Mouse (Mus musculus): ENCODE data around the gene Dpp6. TPM values are rescaled to one million over a fixed set of nuclear protein-coding genes. Genes with fewer than 3 reads are reported as not detected.

Gene Dpp6
- polyA plus RNA-seq, 1 experiment from 2014 or later: 100 TPM

DNA sequence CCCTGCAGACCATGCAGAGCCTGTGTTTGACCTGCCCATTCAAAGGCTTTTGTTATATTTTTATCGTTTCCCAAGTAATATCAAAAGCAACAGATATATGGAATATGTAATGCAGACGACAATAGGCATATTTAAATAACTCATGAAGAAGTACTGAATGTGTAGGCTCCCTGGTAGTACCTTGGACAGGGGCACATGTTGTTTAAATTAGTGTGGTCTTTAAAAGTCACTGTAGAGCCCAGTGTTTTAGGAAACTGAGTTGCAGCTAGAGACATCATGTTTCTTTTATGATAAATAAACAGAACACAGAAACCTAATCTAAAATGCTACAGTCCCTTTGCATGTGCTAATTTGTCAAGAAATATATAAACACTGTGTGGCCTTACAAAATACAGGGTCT is 403.1 kb downstream of the Dpp6 start:
- H3K9ac ChIP-seq (replicated peaks; ENCODE audit: low read depth, low read length): no peak overlapping the region
- no peaks in the 10 kb centered on the region for H3K36me3 ChIP-seq (ENCODE audit: control insufficient read depth, insufficient read depth, low read length)
- H3K27me3 ChIP-seq (ENCODE audit: control insufficient read depth, insufficient read depth, low read length): no peaks in the 10 kb centered on the region
- H3K4me2 ChIP-seq (ENCODE audit: low read depth, low read length): no peak overlapping the region
- no peak for ATAC-seq (ENCODE audit: low read depth)
- H3K27ac ChIP-seq (ENCODE audit: low read depth, low read length): no peak overlapping the region
- H3K4me1 ChIP-seq (ENCODE audit: control insufficient read depth, insufficient read depth, low read length): no peaks in the 10 kb centered on the region
- no peaks in the 10 kb centered on the region for H3K9me3 ChIP-seq (ENCODE audit: control insufficient read depth, low read length)
- WGBS: 85% methylated on average over 2 of the region's 2 CpGs
- no peak overlapping the region for H3K4me3 ChIP-seq (ENCODE audit: low read depth, low read length)

DNA sequence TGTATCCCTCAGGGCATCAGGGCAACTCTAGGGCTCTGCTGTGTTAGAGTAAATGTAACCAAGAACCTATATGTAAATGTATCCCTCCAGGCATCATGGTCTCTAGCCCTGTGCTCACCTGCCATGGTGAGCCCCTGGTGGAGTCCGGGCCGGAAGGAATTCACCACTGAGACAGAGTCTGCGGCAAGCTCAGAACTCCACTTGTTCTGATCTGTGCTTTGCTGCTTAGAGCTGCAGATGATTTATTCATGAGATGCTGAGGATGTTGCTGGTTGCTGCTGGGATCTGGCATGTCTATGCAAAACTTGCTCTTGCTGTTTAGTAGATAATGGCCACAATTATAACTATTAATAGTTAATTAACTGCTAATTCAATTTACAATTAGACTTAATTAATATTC is 425.1 kb downstream of the Dpp6 start:
- no peak for ATAC-seq (ENCODE audit: low read depth)
- Histone ChIP-seq H3K27me3 (ENCODE audit: control insufficient read depth, insufficient read depth, low read length) (no peaks in the 10 kb centered on the region), H3K9me3 (ENCODE audit: control insufficient read depth, low read length) (no peaks in the 10 kb centered on the region), H3K27ac (ENCODE audit: low read depth, low read length) (no peak overlapping the region), H3K4me1 (ENCODE audit: control insufficient read depth, insufficient read depth, low read length) (no peaks in the 10 kb centered on the region), H3K4me2 (ENCODE audit: low read depth, low read length) (no peak overlapping the region), H3K4me3 (ENCODE audit: low read depth, low read length) (no peak overlapping the region), H3K36me3 (ENCODE audit: control insufficient read depth, insufficient read depth, low read length) (no peaks in the 10 kb centered on the region), H3K9ac (replicated peaks; ENCODE audit: low read depth, low read length) (no peak overlapping the region)
- 70% methylated on average over 3 of the region's 3 CpGs for WGBS

GRCm38 (mm10) chr5:27243226-27243625 is 426.2 kb downstream of the Dpp6 start:
- Histone ChIP-seq H3K27ac (ENCODE audit: low read depth, low read length) (no peak overlapping the region), H3K4me3 (ENCODE audit: low read depth, low read length) (no peak overlapping the region), H3K4me2 (ENCODE audit: low read depth, low read length) (no peak overlapping the region), H3K9ac (replicated peaks; ENCODE audit: low read depth, low read length) (no peak overlapping the region), H3K4me1 (ENCODE audit: control insufficient read depth, insufficient read depth, low read length) (no peaks in the 10 kb centered on the region), H3K27me3 (ENCODE audit: control insufficient read depth, insufficient read depth, low read length) (no peaks in the 10 kb centered on the region), H3K9me3 (ENCODE audit: control insufficient read depth, low read length) (no peaks in the 10 kb centered on the region), H3K36me3 (ENCODE audit: control insufficient read depth, insufficient read depth, low read length) (no peaks in the 10 kb centered on the region)
- no peak for ATAC-seq (ENCODE audit: low read depth)
- 94% methylated on average over 1 of the region's 1 CpGs for WGBS

DNA sequence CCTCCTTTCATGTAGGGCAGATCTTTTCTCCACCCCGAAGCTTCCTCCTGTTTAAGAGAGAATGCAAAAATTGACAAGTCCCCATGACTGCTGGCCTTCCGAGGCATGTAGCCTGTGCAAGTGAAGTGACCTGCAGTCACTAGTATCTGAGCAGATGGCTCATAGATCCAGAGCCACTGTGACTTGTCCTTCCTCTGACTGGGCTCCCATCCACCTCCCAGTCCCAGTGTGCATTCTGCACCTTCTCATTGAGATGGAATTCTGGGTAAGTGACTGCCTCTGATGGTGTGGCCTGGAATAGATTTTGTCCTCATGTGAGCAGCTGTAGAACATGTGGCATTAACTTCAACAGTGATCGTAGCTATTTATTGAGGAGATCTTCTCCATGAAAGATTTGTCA is 430.8 kb downstream of the Dpp6 start:
- H3K4me1 ChIP-seq (ENCODE audit: control insufficient read depth, insufficient read depth, low read length): no peaks in the 10 kb centered on the region
- no peaks in the 10 kb centered on the region for H3K27me3 ChIP-seq (ENCODE audit: control insufficient read depth, insufficient read depth, low read length)
- no peak overlapping the region for H3K9ac ChIP-seq (replicated peaks; ENCODE audit: low read depth, low read length)
- H3K27ac ChIP-seq (ENCODE audit: low read depth, low read length): no peak overlapping the region
- H3K4me3 ChIP-seq (ENCODE audit: low read depth, low read length): no peak overlapping the region
- 93% methylated on average over 3 of the region's 3 CpGs for WGBS
- H3K9me3 ChIP-seq (ENCODE audit: control insufficient read depth, low read length): no peaks in the 10 kb centered on the region
- ATAC-seq (ENCODE audit: low read depth): no peak
- H3K4me2 ChIP-seq (ENCODE audit: low read depth, low read length): no peak overlapping the region
- no peaks in the 10 kb centered on the region for H3K36me3 ChIP-seq (ENCODE audit: control insufficient read depth, insufficient read depth, low read length)

GRCm38 (mm10) chr5:27248685-27249084 is 431.7 kb downstream of the Dpp6 start:
- no peaks in the 10 kb centered on the region for H3K4me1 ChIP-seq (ENCODE audit: control insufficient read depth, insufficient read depth, low read length)
- H3K9ac ChIP-seq (replicated peaks; ENCODE audit: low read depth, low read length): no peak overlapping the region
- no peak overlapping the region for H3K4me2 ChIP-seq (ENCODE audit: low read depth, low read length)
- H3K27me3 ChIP-seq (ENCODE audit: control insufficient read depth, insufficient read depth, low read length): no peaks in the 10 kb centered on the region
- 75% methylated on average over 2 of the region's 2 CpGs for WGBS
- no peak for ATAC-seq (ENCODE audit: low read depth)
- no peak overlapping the region for H3K4me3 ChIP-seq (ENCODE audit: low read depth, low read length)
- no peak overlapping the region for H3K27ac ChIP-seq (ENCODE audit: low read depth, low read length)
- H3K36me3 ChIP-seq (ENCODE audit: control insufficient read depth, insufficient read depth, low read length): no peaks in the 10 kb centered on the region
- H3K9me3 ChIP-seq (ENCODE audit: control insufficient read depth, low read length): no peaks in the 10 kb centered on the region

GRCm38 (mm10) chr5:27249951-27250350 is 432.9 kb downstream of the Dpp6 start:
- WGBS: 65% methylated on average over 4 of the region's 4 CpGs
- H3K9me3 ChIP-seq (ENCODE audit: control insufficient read depth, low read length): no peaks in the 10 kb centered on the region
- no peaks in the 10 kb centered on the region for H3K4me1 ChIP-seq (ENCODE audit: control insufficient read depth, insufficient read depth, low read length)
- no peaks in the 10 kb centered on the region for H3K36me3 ChIP-seq (ENCODE audit: control insufficient read depth, insufficient read depth, low read length)
- no peak for ATAC-seq (ENCODE audit: low read depth)
- H3K27me3 ChIP-seq (ENCODE audit: control insufficient read depth, insufficient read depth, low read length): no peaks in the 10 kb centered on the region
- no peak overlapping the region for H3K4me3 ChIP-seq (ENCODE audit: low read depth, low read length)
- no peak overlapping the region for H3K27ac ChIP-seq (ENCODE audit: low read depth, low read length)
- no peak overlapping the region for H3K9ac ChIP-seq (replicated peaks; ENCODE audit: low read depth, low read length)
- H3K4me2 ChIP-seq (ENCODE audit: low read depth, low read length): no peak overlapping the region

GRCm38 (mm10) chr5:27250906-27251305 is 433.9 kb downstream of the Dpp6 start:
- Histone ChIP-seq H3K9me3 (ENCODE audit: control insufficient read depth, low read length) (no peaks in the 10 kb centered on the region), H3K4me3 (ENCODE audit: low read depth, low read length) (no peak overlapping the region), H3K4me1 (ENCODE audit: control insufficient read depth, insufficient read depth, low read length) (no peaks in the 10 kb centered on the region), H3K27ac (ENCODE audit: low read depth, low read length) (no peak overlapping the region), H3K4me2 (ENCODE audit: low read depth, low read length) (no peak overlapping the region), H3K27me3 (ENCODE audit: control insufficient read depth, insufficient read depth, low read length) (no peaks in the 10 kb centered on the region), H3K9ac (replicated peaks; ENCODE audit: low read depth, low read length) (no peak overlapping the region), H3K36me3 (ENCODE audit: control insufficient read depth, insufficient read depth, low read length) (no peaks in the 10 kb centered on the region)
- no peak for ATAC-seq (ENCODE audit: low read depth)
- 97% methylated on average over 3 of the region's 3 CpGs for WGBS

DNA sequence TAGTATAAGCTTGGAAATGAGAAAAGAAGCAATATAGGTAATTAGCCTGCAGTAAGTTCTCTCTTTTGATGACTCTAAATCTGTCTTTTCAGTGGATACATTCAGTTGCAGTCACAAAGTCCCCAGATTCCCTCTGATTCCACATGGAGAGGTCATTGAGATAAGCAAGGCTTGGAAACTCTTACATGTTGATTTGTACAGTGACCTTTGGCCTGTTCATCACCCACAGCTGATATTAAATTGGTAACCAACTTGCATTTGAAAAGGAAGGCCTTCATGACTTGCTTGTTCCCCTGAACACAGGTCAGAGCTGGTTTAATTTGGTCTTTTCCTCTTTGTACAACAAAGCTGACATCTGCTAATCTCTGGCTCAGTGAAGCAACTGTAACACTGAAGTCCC is 434.4 kb downstream of the Dpp6 start:
- H3K4me2 ChIP-seq (ENCODE audit: low read depth, low read length): no peak overlapping the region
- H3K9me3 ChIP-seq (ENCODE audit: control insufficient read depth, low read length): no peaks in the 10 kb centered on the region
- ATAC-seq (ENCODE audit: low read depth): no peak
- no peak overlapping the region for H3K27ac ChIP-seq (ENCODE audit: low read depth, low read length)
- no peaks in the 10 kb centered on the region for H3K27me3 ChIP-seq (ENCODE audit: control insufficient read depth, insufficient read depth, low read length)
- H3K4me3 ChIP-seq (ENCODE audit: low read depth, low read length): no peak overlapping the region
- H3K36me3 ChIP-seq (ENCODE audit: control insufficient read depth, insufficient read depth, low read length): no peaks in the 10 kb centered on the region
- no peak overlapping the region for H3K9ac ChIP-seq (replicated peaks; ENCODE audit: low read depth, low read length)
- no peaks in the 10 kb centered on the region for H3K4me1 ChIP-seq (ENCODE audit: control insufficient read depth, insufficient read depth, low read length)

GRCm38 (mm10) chr5:27255247-27255646 is 438.2 kb downstream of the Dpp6 start:
- H3K9ac ChIP-seq (replicated peaks; ENCODE audit: low read depth, low read length): no peak overlapping the region
- no peak; the same call in 1 of the 2 replicates for ATAC-seq (ENCODE audit: low read depth)
- H3K4me3 ChIP-seq (ENCODE audit: low read depth, low read length): no peak overlapping the region
- no peak overlapping the region for H3K27ac ChIP-seq (ENCODE audit: low read depth, low read length)
- H3K9me3 ChIP-seq (ENCODE audit: control insufficient read depth, low read length): no peaks in the 10 kb centered on the region
- H3K36me3 ChIP-seq (ENCODE audit: control insufficient read depth, insufficient read depth, low read length): no peaks in the 10 kb centered on the region
- H3K4me1 ChIP-seq (ENCODE audit: control insufficient read depth, insufficient read depth, low read length): no peaks in the 10 kb centered on the region
- WGBS: 79% methylated on average over 2 of the region's 2 CpGs
- no peaks in the 10 kb centered on the region for H3K27me3 ChIP-seq (ENCODE audit: control insufficient read depth, insufficient read depth, low read length)
- H3K4me2 ChIP-seq (ENCODE audit: low read depth, low read length): no peak overlapping the region

- Histone ChIP-seq H3K9me3 (ENCODE audit: control insufficient read depth, low read length) (no peaks in the 10 kb centered on the region), H3K27me3 (ENCODE audit: control insufficient read depth, insufficient read depth, low read length) (no peaks in the 10 kb centered on the region), H3K4me2 (ENCODE audit: low read depth, low read length) (no peak overlapping the region), H3K4me1 (ENCODE audit: control insufficient read depth, insufficient read depth, low read length) (peaks cover 6% of the 10 kb centered on the region; the same call in 1 of the 2 replicates), H3K36me3 (ENCODE audit: control insufficient read depth, insufficient read depth, low read length) (no peaks in the 10 kb centered on the region), H3K4me3 (ENCODE audit: low read depth, low read length) (no peak overlapping the region), H3K9ac (replicated peaks; ENCODE audit: low read depth, low read length) (no peak overlapping the region), H3K27ac (ENCODE audit: low read depth, low read length) (no peak overlapping the region)
- ATAC-seq (ENCODE audit: low read depth): no peak
- 89% methylated on average over 3 of the region's 3 CpGs for WGBS
Measured at GRCm38 (mm10) chr5:27258636-27259035, 441.6 kb downstream of the Dpp6 start.
